Mouse (Mus musculus): ENCODE measurements around the gene Adh6b.

DNA sequence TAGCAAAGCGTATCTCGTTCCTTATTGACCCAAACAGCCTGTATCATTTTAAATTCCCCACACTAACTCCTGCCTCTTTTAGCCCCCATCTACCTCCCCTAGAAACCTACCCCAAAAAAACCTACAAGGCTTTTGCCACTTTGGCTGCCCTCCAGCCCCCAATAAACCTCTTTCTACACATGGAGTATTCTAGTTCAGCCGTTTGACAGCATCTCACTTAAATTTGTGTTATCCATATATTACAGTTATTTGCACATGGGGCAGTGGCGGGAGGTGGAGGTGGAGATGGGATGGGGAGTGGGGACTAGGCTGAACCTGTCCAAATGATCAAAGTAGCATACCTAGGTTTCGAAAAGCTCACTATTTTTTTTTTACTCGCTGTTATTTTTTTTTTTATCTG is 16.1 kb upstream of the Adh6b start:
- TF ChIP-seq CTCF (conservative IDR thresholded peaks at IDR 0.05; ENCODE audit: low read length) (no peak), NANOG (IDR thresholded peaks at IDR 0.05; ENCODE audit: borderline replicate concordance, low read length) (no peak), POU5F1 (IDR thresholded peaks at IDR 0.05; ENCODE audit: borderline replicate concordance, low read length) (no peak)

Data from E14TG2a.4 (cell line).